Mouse (Mus musculus) lung, adult 2 months (tissue): ENCODE data around the gene Hexim1. TPM values are rescaled to one million over a fixed set of nuclear protein-coding genes. Genes with fewer than 3 reads are reported as not detected.

Experiments used
- DNase-seq: peaks from one replicate; pipeline ENCODE4 v3.0.0; 2022
- H3K4me1 ChIP-seq: fragments of 200-500 bp; 2 replicates; pipeline ENCODE4 v1.6.1; 2011; ENCODE audit warnings: low read length; ENCODE audit not compliant: control insufficient read depth, insufficient read depth
- H3K4me3 ChIP-seq: fragments of 200-500 bp; replicated peaks from 2 replicates; pipeline ENCODE3; 2011; ENCODE audit warnings: low read depth, mild to moderate bottlenecking, control low read depth, low read length; ENCODE audit errors: extremely low read depth
- CTCF ChIP-seq: fragments of 200-500 bp; IDR thresholded peaks from 2 replicates; pipeline ENCODE4 v1.5.1; 2011; ENCODE audit warnings: mild to moderate bottlenecking, low read length, control low read depth; ENCODE audit not compliant: insufficient read depth
- POLR2A ChIP-seq: fragments of 200-500 bp; IDR thresholded peaks from 2 replicates; pipeline ENCODE4 v1.6.1; 2011; ENCODE audit warnings: low read depth, mild to moderate bottlenecking, control low read depth, low read length, borderline replicate concordance; ENCODE audit errors: extremely low read depth
- WGBS: fragments of 180-500 bp; shearing (Covaris S2); methylation state at CpG from one replicate; pipeline ENCODE4 v1.1.7; 2018; 5-methylcytosine and 5-hydroxymethylcytosine counted together
- polyA plus RNA-seq: library from polyadenylated mRNA; depleted of rRNA; stranded (reverse); fragments of >200 nt; gene quantifications from 2 replicates; pipeline ENCODE4 v1.2.3, GENCODE M21; 2012

Gene Hexim1
- polyA plus RNA-seq, 1 experiment = 15.2 TPM

DNA sequence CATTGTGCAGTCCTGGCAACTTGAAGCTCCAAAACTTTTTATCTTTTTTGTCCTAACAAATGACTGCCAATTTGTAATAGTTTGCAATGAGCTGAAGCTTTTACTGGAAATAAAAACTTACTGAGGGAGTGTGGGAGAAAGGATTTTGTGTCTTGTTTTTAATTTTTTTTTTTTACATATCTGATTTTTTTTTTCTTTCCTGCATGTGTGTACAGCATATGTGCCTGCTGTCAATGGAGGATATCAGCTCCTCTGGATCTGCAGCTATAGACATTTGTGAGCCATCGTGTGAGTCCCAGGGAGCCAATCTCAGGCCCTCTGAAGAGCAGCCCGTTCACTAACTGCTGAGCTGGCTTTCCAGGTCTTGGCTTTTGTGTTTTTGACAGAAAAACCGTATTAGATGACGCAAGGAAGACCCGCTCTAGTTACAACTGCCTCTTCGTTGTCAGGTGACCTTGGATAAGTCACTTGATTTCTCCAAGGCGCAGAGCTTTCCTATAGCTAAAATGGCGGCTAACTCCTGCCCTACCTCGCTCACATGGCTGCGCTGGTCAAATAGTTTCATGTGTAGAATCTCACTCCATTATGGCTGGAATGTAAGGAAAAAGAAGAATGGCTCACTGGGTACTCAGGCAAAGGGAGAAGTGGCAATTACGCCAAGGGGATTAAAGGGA is 1.6 kb upstream of the Hexim1 start:
- DNase-seq = no peak
- 83% methylated on average over 11 of the region's 11 CpGs for WGBS
- Histone ChIP-seq H3K4me1 (peaks cover 3% of the 10 kb centered on the region; the same call in 1 of the 2 replicates), H3K4me3 (peak overlapping the region; percentile 99)
- TF ChIP-seq CTCF = no peak
- TF ChIP-seq POLR2A = no peak

DNA sequence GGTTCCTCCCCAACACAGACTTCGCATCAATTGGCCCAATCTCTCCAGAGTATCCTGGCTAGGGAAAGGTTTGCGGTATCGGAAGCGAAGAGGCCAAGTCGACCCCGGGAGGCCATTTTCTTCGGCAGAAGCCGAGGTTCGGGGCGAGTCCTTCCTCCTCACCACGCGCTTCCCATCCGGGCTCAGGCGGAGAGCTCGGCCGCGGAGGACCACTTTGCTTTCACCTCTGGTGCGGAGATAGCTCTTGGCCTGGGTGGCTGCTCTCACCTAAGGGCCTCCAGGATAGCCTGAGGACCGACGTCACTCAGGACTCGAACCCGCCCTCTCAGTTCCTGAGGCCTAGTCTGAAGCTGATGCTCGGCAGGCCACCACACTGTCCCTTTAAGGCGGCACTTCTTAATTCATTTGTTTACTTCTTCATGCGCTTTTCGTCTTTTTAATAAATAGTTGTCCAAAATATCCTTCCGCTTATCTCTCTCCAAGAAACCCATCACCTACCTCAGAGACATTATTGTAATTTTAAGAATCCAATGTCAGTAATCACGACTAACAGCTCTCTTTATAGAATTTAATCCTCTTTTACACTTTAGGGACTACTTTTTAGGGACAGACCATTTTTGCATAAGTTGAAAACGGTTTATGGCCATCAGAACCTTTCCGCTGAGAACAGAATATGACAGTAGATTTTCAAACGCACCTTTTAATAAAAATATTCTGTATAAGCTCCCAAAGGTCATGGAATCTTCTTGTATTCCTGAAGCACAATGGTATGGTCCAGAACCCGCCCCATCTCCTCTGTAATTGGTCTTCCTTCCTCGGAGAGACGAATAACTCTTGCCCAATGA is 646 bp upstream of the Hexim1 start:
- under 1% methylated on average over 34 of the region's 34 CpGs for whole genome bisulfite sequencing
- TF ChIP-seq CTCF = no peak
- TF ChIP-seq POLR2A = peak; percentile 92; the same call in 1 of the 2 replicates
- Histone ChIP-seq H3K4me3 (peak overlapping the region; percentile 99), H3K4me1 (peaks cover 3% of the 10 kb centered on the region; the same call in 1 of the 2 replicates)
- DNase-seq = peak; percentile 84

DNA sequence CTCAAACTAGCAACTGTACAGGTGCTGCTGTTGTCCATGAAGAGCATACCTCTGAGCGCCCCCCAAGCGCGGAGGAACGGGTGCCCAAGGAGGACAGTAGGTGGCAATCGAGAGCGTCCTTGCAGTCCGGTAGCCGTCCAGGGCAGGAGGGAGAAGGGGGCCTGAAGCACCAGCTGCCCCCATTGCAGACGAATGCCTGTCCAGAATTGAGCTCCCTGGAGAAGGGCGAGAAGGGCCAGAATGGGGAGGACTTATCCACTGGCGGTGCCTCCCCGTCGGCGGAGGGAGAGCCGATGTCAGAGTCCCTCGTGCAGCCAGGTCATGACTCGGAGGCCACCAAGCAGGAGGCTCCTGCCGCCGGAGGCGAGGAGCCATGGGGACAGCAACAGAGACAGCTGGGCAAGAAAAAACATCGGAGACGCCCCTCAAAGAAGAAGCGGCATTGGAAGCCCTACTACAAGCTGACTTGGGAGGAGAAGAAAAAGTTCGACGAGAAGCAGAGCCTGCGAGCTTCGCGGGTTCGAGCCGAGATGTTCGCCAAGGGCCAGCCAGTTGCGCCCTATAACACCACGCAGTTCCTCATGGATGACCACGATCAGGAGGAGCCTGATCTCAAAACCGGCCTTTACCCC is 1.0 kb downstream of the Hexim1 start:
- TF ChIP-seq CTCF (peak; percentile 68), POLR2A (peak; percentile 20; the same call in 1 of the 2 replicates)
- peak; percentile 83 for DNase-seq
- Histone ChIP-seq H3K4me1 (peaks cover 3% of the 10 kb centered on the region; the same call in 1 of the 2 replicates), H3K4me3 (peak overlapping the region; percentile 86)
- WGBS = under 1% methylated on average over 35 of the region's 35 CpGs

DNA sequence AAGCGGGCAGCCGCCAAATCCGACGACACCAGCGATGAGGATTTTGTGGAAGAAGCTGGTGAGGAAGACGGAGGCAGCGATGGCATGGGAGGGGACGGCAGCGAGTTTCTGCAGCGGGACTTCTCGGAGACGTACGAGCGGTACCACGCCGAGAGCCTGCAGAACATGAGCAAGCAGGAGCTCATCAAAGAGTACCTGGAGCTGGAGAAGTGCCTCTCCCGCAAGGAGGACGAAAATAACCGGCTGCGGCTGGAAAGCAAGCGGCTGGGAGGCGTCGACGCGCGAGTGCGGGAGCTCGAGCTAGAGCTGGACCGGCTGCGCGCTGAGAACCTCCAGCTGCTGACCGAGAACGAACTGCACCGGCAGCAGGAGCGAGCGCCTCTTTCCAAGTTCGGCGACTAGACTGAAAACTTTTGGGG is 1.6 kb downstream of the Hexim1 start:
- no peak for DNase-seq
- no peak for TF ChIP-seq CTCF
- H3K4me3 ChIP-seq = peak overlapping the region; percentile 86
- H3K4me1 ChIP-seq = peaks cover 3% of the 10 kb centered on the region; the same call in 1 of the 2 replicates
- WGBS = under 1% methylated on average over 38 of the region's 38 CpGs

DNA sequence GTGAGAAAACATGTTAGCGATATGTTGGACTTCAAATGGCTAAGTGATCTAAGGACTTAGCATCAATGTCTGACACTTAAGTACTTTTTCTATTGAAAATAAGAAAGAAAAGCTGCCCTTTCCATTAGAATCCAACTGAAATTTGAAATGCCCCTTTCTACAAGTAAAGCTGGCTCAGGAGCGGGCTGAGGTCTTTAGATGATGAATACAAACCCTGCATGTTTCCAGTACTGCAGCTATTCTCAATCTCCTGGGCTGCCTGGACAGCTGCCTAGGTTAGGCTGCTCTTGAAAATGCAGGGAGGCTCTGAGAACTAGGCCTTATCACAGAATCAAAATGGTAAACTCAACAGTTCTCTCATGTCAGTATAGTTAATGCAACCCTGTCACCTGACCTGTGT is 2.8 kb downstream of the Hexim1 start:
- Histone ChIP-seq H3K4me3 (no peak overlapping the region), H3K4me1 (peaks cover 3% of the 10 kb centered on the region; the same call in 1 of the 2 replicates)
- WGBS = 78% methylated on average over 2 of the region's 2 CpGs
- TF ChIP-seq CTCF = no peak
- TF ChIP-seq POLR2A = no peak
- DNase-seq = no peak

DNA sequence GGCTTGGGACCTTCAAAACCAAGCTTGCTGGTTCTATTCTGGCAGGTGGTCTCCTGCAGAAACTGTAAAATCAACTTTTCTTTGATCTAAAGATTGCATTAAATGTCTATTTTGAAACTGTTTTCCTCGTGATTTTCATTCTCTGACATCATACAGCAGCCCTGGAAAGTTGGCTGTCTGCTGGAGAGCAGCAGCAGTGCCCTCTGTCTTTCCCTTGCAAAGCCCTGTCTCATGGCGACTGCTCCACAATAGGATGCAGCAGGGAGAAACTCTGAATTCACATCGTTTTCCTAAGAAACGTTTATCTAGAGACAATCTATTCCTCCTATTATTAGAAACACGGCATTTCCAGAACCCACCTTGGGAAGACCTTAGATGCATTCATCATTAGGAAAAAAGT is 3.6 kb downstream of the Hexim1 start:
- no peak for TF ChIP-seq POLR2A
- no peak for TF ChIP-seq CTCF
- Histone ChIP-seq H3K4me3 (no peak overlapping the region), H3K4me1 (peaks cover 3% of the 10 kb centered on the region; the same call in 1 of the 2 replicates)
- 41% methylated on average over 5 of the region's 5 CpGs for WGBS
- no peak for DNase-seq

DNA sequence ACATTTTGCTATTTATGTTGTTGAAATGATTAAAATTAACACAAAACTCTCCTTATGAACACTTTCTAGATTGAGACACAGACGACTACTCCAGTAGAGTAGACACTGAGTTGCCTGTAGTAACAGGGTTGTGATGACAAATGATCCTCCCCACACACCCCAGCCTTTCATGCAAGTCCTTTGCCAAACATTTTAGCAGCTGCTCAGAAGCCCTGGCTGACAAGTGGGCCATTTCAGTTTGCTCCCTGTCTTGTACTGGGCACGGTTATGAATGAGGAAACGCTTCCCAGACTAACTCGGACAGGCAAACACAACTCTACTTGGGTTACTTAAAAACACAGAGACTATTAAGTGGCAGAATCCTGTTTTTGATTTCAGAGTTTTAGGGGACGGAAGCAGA is 4.3 kb downstream of the Hexim1 start:
- no peak for DNase-seq
- TF ChIP-seq POLR2A (no peak), CTCF (no peak)
- Histone ChIP-seq H3K4me3 (no peak overlapping the region), H3K4me1 (0 out of 2 replicates have a peak, but pooled peaks cover 3% of the 10 kb centered on the region)
- 46% methylated on average over 5 of the region's 5 CpGs for WGBS

DNA sequence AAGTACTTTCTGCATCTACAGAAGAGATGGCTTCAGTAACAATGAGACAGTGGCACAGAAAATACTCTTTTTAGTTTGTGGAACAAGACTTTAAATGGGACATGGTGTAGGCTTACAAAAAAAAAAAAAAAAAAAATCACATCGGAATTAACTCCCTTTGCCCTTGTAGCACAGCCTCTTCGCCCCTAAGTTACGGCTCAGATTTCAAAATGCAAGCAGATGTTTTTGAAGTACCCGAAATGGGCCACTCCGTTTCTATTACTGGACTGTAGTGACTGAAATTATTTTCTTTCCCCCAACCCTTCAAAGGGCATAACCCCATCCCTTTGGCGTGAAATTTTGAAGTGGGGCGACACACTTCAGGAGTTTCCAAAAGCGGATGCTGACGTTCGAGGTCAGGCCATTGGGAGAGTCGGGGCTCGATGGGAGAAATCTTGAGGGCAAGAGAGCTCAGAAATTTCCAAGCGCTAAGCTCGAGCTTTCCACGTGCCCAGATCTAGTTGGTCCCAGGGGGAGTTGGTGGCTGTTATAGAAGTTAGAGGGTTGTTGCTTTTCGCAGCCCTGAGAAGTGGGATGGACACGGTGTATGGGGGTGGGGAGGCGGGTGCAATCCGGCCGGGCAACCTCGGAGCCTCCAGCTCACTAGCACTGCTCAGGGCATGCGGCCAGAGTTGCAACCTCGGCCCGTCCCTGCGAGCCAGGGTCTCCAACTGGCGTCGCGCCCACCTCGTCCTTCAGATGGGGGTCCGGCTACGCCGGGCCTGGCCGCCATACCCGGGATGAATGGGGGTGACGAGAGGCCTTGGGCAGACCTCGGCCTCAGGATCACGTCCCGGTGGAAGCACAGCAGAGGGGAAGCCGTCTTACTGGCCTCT is 15.9 kb downstream of the Hexim1 start, which contains the start of gene Hexim2:
Gene Hexim2, plus strand, starts transcription at position 729 of the 875 bp plus-strand sequence.
- H3K4me1 ChIP-seq = peaks cover 11% of the 10 kb centered on the region; the same call in 1 of the 2 replicates
- peak within 1 kb of the TSS; percentile 84 for H3K4me3 ChIP-seq
- TF ChIP-seq CTCF = no peak
- peak; percentile 39; the same call in 1 of the 2 replicates for TF ChIP-seq POLR2A
- WGBS = under 1% methylated on average over 39 of the region's 39 CpGs
- DNase-seq = peak; percentile 83
